Mouse (Mus musculus) neural tube, embryonic 13.5 days (tissue): Measurements from ENCODE around the gene Zfp738. TPM values are rescaled to one million over a fixed set of nuclear protein-coding genes. Genes with fewer than 3 reads are reported as not detected.
A peak's percentile ranks its signal among the peaks of the same experiment; 100 is the strongest.

Experiments
- ATAC-seq: fragments of 200-750 bp; cut with Nextera tagmentation; 2 replicates; pipeline ENCODE4 v1.8.0; 2017; ENCODE audit warnings: low read depth, mild to moderate bottlenecking, moderate TSS enrichment, moderate library complexity
- H3K27ac ChIP-seq: fragments of 300-500 bp; sonication (generic); replicated peaks from 2 replicates; pipeline ENCODE4 v1.5.1; 2015; ENCODE audit warnings: moderate library complexity, mild to moderate bottlenecking, inconsistent platforms
- H3K27me3 ChIP-seq: fragments of 300-500 bp; sonication (generic); 2 replicates; pipeline ENCODE4 v1.6.1; 2015; ENCODE audit warnings: mild to moderate bottlenecking, inconsistent platforms
- H3K36me3 ChIP-seq: fragments of 300-500 bp; sonication (generic); 2 replicates; pipeline ENCODE4 v1.6.1; 2015; ENCODE audit warnings: mild to moderate bottlenecking, inconsistent platforms
- H3K4me1 ChIP-seq: fragments of 300-500 bp; sonication (generic); replicated peaks from 2 replicates; pipeline ENCODE4 v1.6.1; 2015; ENCODE audit warnings: inconsistent platforms
- H3K4me2 ChIP-seq: fragments of 300-500 bp; sonication (generic); 2 replicates; pipeline ENCODE4 v1.6.1; 2015; ENCODE audit warnings: inconsistent platforms, mild to moderate bottlenecking, moderate library complexity
- H3K4me3 ChIP-seq: fragments of 300-500 bp; sonication (generic); 2 replicates; pipeline ENCODE4 v1.5.1; 2015; ENCODE audit warnings: mild to moderate bottlenecking, inconsistent platforms
- H3K9ac ChIP-seq: fragments of 300-500 bp; sonication (generic); 2 replicates; pipeline ENCODE4 v1.6.1; 2015; ENCODE audit warnings: moderate library complexity, mild to moderate bottlenecking, inconsistent platforms
- H3K9me3 ChIP-seq: fragments of 300-500 bp; sonication (generic); 2 replicates; pipeline ENCODE4 v1.6.1; 2016; ENCODE audit warnings: inconsistent platforms
- WGBS: fragments of 180-500 bp; shearing (Covaris S2); methylation state at CpG from one replicate; pipeline ENCODE4 v1.1.7; 2015; 5-methylcytosine and 5-hydroxymethylcytosine counted together
- polyA plus RNA-seq: library from polyadenylated mRNA; unstranded; fragments of >200 nt; fragmentation: Nextera tagmentation; extraction: Ambion mirVana; gene quantifications from 2 replicates; pipeline ENCODE4 v1.2.1, GENCODE M21; 2015

The Zfp738 gene
- polyA plus RNA-seq, 1 experiment from 2014 or later, result 13.0 TPM

DNA sequence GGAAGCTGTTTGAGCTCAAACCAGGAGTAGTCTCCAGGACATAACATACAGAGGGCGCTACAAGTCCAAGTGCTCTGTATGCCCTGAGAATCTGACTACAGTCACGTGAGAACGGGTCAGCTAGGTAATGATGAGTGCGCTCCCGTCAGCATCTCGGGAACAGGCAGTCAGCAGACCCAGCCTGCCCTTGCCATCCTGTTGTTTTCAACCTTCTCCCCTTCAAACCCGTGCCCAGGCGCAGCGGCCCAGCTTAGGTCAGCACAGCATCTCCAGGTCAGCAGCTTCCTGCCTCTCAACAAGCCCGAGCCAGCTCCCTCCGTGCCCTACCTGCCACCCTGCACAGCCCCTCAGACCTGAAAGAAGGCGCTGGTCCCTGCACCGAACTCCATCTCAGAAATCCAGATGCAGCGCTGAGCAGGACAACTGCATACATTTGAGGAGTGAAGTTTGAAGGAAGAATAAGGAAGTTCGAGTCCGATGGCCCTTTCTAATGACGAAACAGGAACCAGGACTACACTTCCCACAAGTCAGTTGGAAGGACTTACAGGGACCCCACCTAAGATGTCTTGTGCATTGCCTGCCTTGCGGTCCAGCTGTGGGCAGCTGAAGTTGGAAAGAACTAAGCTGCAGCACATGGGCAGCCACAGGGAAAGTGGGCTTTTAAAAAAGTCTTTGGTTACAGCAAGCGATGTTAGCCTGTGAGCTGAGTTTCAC, 49.4 kb downstream of the Zfp738 start, which contains the start of the genes Gm49345 and Zfp729a:
Gene Gm49345 (minus strand): TSS at position 476 of the 714 bp plus-strand sequence.
Gene Zfp729a (minus strand): TSS at position 498 of the 714 bp plus-strand sequence.
- H3K9me3 ChIP-seq, result no peaks in the 10 kb centered on the region
- peak within 1 kb of the TSS; percentile 68 for H3K27ac ChIP-seq
- H3K36me3 ChIP-seq, result no peaks in the 10 kb centered on the region
- ATAC-seq, result peak; percentile 100
- peak within 1 kb of the TSS; percentile 81 for H3K9ac ChIP-seq
- peak within 1 kb of the TSS; percentile 60 for H3K4me2 ChIP-seq
- no peaks in the 10 kb centered on the region for H3K27me3 ChIP-seq
- peak within 1 kb of the TSS; percentile 91 for H3K4me3 ChIP-seq
- peaks cover 6% of the 10 kb centered on the region for H3K4me1 ChIP-seq
- under 1% methylated on average over 19 of the region's 19 CpGs for WGBS

DNA sequence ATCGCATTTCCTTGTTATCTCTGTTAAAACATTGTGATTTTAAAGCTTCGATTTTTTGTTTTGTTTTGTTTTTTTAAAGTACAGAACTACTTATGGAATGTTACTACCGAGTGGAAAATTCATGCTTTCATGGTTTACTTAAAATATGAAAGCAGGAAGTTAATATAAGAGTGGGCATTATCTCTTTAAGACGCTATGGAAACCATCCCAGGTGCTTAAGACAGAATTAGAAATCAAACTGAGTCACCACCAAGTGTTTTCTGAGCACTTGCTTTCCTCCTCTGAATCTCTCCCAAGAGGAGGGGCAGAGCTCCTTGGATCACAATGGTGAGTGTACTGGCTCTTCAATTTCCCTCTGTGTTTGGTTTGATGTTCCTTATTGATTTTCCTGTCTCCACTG, 76.8 kb downstream of the Zfp738 start:
- no peaks in the 10 kb centered on the region for H3K27me3 ChIP-seq
- H3K4me1 ChIP-seq, result peaks cover 7% of the 10 kb centered on the region
- H3K27ac ChIP-seq, result no peak overlapping the region
- WGBS, result 89% methylated on average over 4 of the region's 4 CpGs
- 0 out of 2 replicates have a peak, but pooled peaks cover 5% of the 10 kb centered on the region for H3K36me3 ChIP-seq
- peaks cover 7% of the 10 kb centered on the region; the same call in 1 of the 2 replicates for H3K9me3 ChIP-seq
- no peak overlapping the region for H3K4me3 ChIP-seq
- no peak overlapping the region for H3K9ac ChIP-seq
- ATAC-seq, result no peak
- H3K4me2 ChIP-seq, result peak overlapping the region; percentile 68; the same call in 1 of the 2 replicates

DNA sequence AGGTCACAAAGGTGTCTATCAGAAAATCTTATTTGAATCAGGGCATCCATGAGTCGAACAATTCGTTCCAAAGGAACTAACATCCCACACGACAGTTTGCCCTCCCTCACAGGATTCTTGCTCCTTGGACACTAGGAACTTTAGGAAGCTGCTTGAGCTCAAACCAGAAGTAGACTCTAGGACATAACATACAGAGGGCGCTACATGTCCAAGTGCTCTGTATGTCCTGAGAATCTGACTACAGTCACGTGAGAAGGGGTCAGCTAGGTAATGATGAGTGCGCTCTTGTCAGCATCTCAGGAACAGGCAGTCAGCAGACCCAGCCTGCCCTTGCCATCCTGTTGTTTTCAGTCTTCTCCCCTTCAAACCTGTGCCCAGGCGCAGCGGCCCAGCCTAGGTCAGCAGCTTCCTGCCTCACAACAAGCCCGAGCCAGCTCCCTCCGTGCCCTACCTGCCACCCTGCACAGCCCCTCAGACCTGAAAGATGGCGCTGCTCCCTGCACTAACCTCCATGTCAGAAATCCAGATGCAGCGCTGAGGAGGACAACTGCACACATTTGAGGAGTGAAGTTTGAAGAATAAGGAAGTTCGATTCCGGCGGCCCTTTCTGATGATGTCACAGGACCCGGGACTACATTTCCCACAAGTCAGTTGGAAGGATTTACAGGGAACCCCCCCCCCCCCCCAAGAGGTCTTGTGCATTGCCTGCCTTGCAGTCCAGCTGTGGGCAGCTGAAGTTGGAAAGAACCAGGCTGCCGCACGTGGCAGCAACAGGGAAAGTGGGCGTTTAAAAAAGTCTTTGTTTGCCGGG, 77.6 kb downstream of the Zfp738 start, which contains the start of gene Zfp729b:
Gene Zfp729b (minus strand): TSS at position 642 of the 811 bp plus-strand sequence.
- peak; percentile 97 for ATAC-seq
- Histone ChIP-seq H3K4me2 (peak within 1 kb of the TSS; percentile 68), H3K36me3 (0 out of 2 replicates have a peak, but pooled peaks cover 8% of the 10 kb centered on the region), H3K9me3 (peaks cover 7% of the 10 kb centered on the region; the same call in 1 of the 2 replicates), H3K9ac (peak within 1 kb of the TSS; percentile 79), H3K4me3 (peak within 1 kb of the TSS; percentile 77), H3K27me3 (no peaks in the 10 kb centered on the region), H3K27ac (peak within 1 kb of the TSS; percentile 72), H3K4me1 (peaks cover 7% of the 10 kb centered on the region)
- WGBS, result 4% methylated on average over 20 of the region's 20 CpGs

Other genes starting within 250 kb of the Zfp738 start
- 5.6 and 6.5 TPM in 2 replicates for gene Zfp874a, start 235.4 kb downstream of the Zfp738 start, polyA plus RNA-seq
- gene Zfp874b, start 202.8 kb downstream of the Zfp738 start, polyA plus RNA-seq, result 2.5 TPM in 2 replicates
- gene Zfp58, start 186.5 kb downstream of the Zfp738 start, polyA plus RNA-seq, result 12.8 and 14.2 TPM in 2 replicates
- not detected in 2 replicates for gene Gm26965, start 160.9 kb downstream of the Zfp738 start, polyA plus RNA-seq
- gene Zfp87, start 160.9 kb downstream of the Zfp738 start, polyA plus RNA-seq, result 31.8 and 33.5 TPM in 2 replicates
- 14.0 and 15.5 TPM in 2 replicates for gene Zfp748, start 133.2 kb downstream of the Zfp738 start, polyA plus RNA-seq
- gene Zfp729b, start 77.4 kb downstream of the Zfp738 start, polyA plus RNA-seq, result 4.5 and 5.0 TPM in 2 replicates
- not detected in 2 replicates for gene Gm49345, start 49.3 kb downstream of the Zfp738 start, polyA plus RNA-seq
- gene Zfp729a, start 49.3 kb downstream of the Zfp738 start, polyA plus RNA-seq, result 2.6 and 2.7 TPM in 2 replicates
- gene Zfp65, start 42.1 kb upstream of the Zfp738 start, polyA plus RNA-seq, result 8.5 and 9.5 TPM in 2 replicates
- gene Zfp85, start 68.2 kb upstream of the Zfp738 start, polyA plus RNA-seq, result 7.2 and 8.0 TPM in 2 replicates
- 2.4 and 2.8 TPM in 2 replicates for gene Zfp493, start 92.6 kb upstream of the Zfp738 start, polyA plus RNA-seq
- gene Zfp273, start 126.7 kb upstream of the Zfp738 start, polyA plus RNA-seq, result 12.8 TPM in 2 replicates
- 6.5 and 8.7 TPM in 2 replicates for gene Gm10037, start 144.0 kb upstream of the Zfp738 start, polyA plus RNA-seq
- not detected in 2 replicates for gene BC048507, start 176.3 kb upstream of the Zfp738 start, polyA plus RNA-seq